Mouse (Mus musculus) heart, postnatal 10 days (tissue): Measurements from ENCODE around the gene Tdrkh. TPM values are rescaled to one million over a fixed set of nuclear protein-coding genes. Genes with fewer than 3 reads are reported as not detected.
A peak's percentile ranks its signal among the peaks of the same experiment; 100 is the strongest.

ENCODE experiments used
- DNase-seq, 2 experiments: peaks; one replicate each; pipeline ENCODE4 v3.0.0; 2021
- intact Hi-C: fragments of 180-260 bp; cut with DNase I; formaldehyde crosslinking; loops from one replicate; pipeline ENCODE4 v1.15.1; 2025
- total RNA-seq, 2 experiments: library from RNA; stranded (reverse); gene quantifications; 2 replicates each; pipeline ENCODE4 v1.2.3; 2021

The Tdrkh gene
- total RNA-seq, 2 experiments from 2014 or later: 6.2 to 6.3 TPM

DNA sequence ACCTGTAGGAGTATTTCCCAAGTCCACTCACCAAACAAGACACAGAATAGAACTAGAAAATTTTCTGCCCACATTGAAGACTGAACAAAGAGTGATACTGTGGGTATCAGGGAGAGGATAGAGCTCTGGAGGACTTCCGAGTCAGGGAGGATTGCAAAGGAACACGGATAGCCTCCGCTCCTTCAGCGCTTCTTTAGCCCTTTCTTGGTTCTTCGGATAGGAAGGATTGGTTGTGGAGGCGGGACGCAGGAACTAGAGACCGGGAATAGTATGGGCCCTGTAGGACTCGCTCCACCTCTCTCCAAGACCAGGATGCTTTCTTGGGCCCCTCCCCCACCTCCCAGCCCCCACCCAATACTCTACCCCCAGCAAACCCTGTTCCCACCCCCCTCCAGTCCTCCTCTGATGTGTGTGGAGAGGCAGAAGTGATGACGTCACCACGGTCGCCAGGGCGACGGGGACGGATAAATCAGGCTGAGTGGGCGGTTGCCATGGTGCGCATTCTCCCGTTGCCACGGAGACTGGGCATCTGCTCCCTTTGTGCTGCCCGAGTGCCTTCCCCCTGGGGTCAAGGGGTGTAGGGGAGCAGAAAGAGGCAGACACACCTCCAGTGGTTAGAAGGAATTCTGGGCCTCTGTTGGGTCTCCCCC, 70.8 kb downstream of the Tdrkh start:
- intact Hi-C loops: no loop called here
- peak; percentile 12 to 18 for DNase-seq

Other genes starting within 250 kb of the Tdrkh start
- not detected for gene Gm10696, start 235.1 kb upstream of the Tdrkh start, total RNA-seq
- not detected for gene Gm5286, start 216.6 kb upstream of the Tdrkh start, total RNA-seq
- not detected for gene Gm4778, start 149.2 kb upstream of the Tdrkh start, total RNA-seq
- 10 to 100 TPM; 13.5 to 14.2 TPM for gene Them4, start 103.2 kb upstream of the Tdrkh start, total RNA-seq
- not detected for gene Them5, start 71.2 kb upstream of the Tdrkh start, total RNA-seq
- gene C2cd4d, start 50.8 kb upstream of the Tdrkh start, total RNA-seq: under 1 TPM in 1 of 2 experiments, not detected in 1; 0.20 TPM
- gene Rorc, start 40.5 kb upstream of the Tdrkh start, total RNA-seq: 10 to 100 TPM; 27.2 to 29.9 TPM
- under 1 TPM; 0.07 to 0.10 TPM for gene Lingo4, start 14.8 kb upstream of the Tdrkh start, total RNA-seq
- gene Mrpl9, start 30.0 kb downstream of the Tdrkh start, total RNA-seq: 10 to 100 TPM; 66.1 to 66.4 TPM
- not detected for gene Oaz3, start 30.6 kb downstream of the Tdrkh start, total RNA-seq
- gene Celf3, start 65.0 kb downstream of the Tdrkh start, total RNA-seq: not detected
- gene Riiad1, start 67.1 kb downstream of the Tdrkh start, total RNA-seq: under 1 TPM; 0.89 to 0.99 TPM
- gene Snx27, start 169.4 kb downstream of the Tdrkh start, total RNA-seq: 10 to 100 TPM; 26.8 to 32.7 TPM
- not detected for gene Gm10972, start 229.8 kb downstream of the Tdrkh start, total RNA-seq
- gene Tuft1, start 245.6 kb downstream of the Tdrkh start, total RNA-seq: 1 to 10 TPM; 3.2 to 3.3 TPM